29 mouse cellular contexts compared by ENCODE assay signal in the genomic region with DNA sequence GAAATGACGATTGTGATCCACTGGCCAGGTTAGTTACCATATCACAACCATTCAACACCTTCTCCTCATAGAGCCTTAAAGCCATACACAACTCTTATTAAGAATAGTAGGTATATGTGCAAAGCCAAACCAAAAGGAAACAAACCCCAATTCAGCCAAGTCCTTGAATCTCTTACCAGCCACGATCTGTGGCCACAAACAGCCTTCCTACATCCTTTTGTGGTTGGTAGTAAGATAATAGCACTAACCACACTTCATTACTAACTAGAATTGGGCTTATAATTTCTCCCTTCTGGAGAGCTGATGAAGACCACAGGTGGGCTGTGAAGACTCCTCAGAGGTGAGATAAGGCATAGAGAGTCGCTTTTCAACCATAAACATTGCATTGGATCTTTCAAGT.
"Had no signal": no experiment of that assay in that cellular context is flagged by ENCODE, and none has a peak within 500 bp of the region (broad histone marks: within the 10 kb centered on the region; RNA-seq: fewer than 3 reads in every experiment).

No protein-coding gene starts in this region.

- H3K4me2 ChIP-seq: limb, embryonic 12.5 days; limb, embryonic 13.5 days; limb, embryonic 15.5 days; liver, embryonic 11.5 days; liver, embryonic 12.5 days; liver, embryonic 13.5 days; liver, embryonic 15.5 days; lung, embryonic 14.5 days; lung, embryonic 15.5 days; midbrain, embryonic 11.5 days; midbrain, embryonic 12.5 days; midbrain, embryonic 13.5 days; midbrain, embryonic 15.5 days; neural tube, embryonic 12.5 days had no signal

- DNase-seq: left cerebral cortex, postnatal 4 days; liver; liver, embryonic 13.5 days; liver, postnatal 0 days; lung, adult 18-20 months; lung, adult 2 months; lung, embryonic 14.5 days; lung, postnatal 10 days; lung, postnatal 14 days; lung, postnatal 36 days; lung, postnatal 4 days; midbrain, embryonic 14.5 days had no signal

- ATAC-seq: liver, embryonic 12.5 days; liver, postnatal 0 days; lung, postnatal 0 days; midbrain, embryonic 13.5 days; midbrain, embryonic 15.5 days; midbrain, embryonic 16.5 days had no signal

- H3K4me3 ChIP-seq: limb, embryonic 10.5 days; limb, embryonic 12.5 days; limb, embryonic 13.5 days; limb, embryonic 15.5 days; liver, embryonic 12.5 days; liver, embryonic 13.5 days; liver, embryonic 15.5 days; lung, embryonic 15.5 days; megakaryocyte, embryonic 14.5 days; midbrain, embryonic 10.5 days; midbrain, embryonic 12.5 days; midbrain, embryonic 13.5 days; midbrain, embryonic 15.5 days; neural tube, embryonic 12.5 days had no signal

- H3K27me3 ChIP-seq: limb, embryonic 12.5 days; limb, embryonic 13.5 days; limb, embryonic 15.5 days; liver, embryonic 12.5 days; liver, embryonic 13.5 days; liver, embryonic 15.5 days; lung, embryonic 15.5 days; midbrain, embryonic 12.5 days; midbrain, embryonic 13.5 days; midbrain, embryonic 15.5 days; neural tube, embryonic 12.5 days had no signal

- H3K36me3 ChIP-seq: limb, embryonic 10.5 days; limb, embryonic 12.5 days; limb, embryonic 13.5 days; limb, embryonic 15.5 days; liver, embryonic 12.5 days; liver, embryonic 13.5 days; liver, embryonic 15.5 days; lung, embryonic 15.5 days; midbrain, embryonic 10.5 days; midbrain, embryonic 12.5 days; midbrain, embryonic 13.5 days; midbrain, embryonic 15.5 days; neural tube, embryonic 12.5 days had no signal
